Mouse (Mus musculus) retina, postnatal 7 days (tissue): ENCODE measurements around the gene Rsu1.
A peak's percentile ranks its signal among the peaks of the same experiment; 100 is the strongest.

ENCODE experiments used
- DNase-seq: peaks from one replicate; pipeline ENCODE4 v3.0.0-alpha.2; 2012; ENCODE audit warnings: low read depth, low spot score

The Rsu1 gene

DNA sequence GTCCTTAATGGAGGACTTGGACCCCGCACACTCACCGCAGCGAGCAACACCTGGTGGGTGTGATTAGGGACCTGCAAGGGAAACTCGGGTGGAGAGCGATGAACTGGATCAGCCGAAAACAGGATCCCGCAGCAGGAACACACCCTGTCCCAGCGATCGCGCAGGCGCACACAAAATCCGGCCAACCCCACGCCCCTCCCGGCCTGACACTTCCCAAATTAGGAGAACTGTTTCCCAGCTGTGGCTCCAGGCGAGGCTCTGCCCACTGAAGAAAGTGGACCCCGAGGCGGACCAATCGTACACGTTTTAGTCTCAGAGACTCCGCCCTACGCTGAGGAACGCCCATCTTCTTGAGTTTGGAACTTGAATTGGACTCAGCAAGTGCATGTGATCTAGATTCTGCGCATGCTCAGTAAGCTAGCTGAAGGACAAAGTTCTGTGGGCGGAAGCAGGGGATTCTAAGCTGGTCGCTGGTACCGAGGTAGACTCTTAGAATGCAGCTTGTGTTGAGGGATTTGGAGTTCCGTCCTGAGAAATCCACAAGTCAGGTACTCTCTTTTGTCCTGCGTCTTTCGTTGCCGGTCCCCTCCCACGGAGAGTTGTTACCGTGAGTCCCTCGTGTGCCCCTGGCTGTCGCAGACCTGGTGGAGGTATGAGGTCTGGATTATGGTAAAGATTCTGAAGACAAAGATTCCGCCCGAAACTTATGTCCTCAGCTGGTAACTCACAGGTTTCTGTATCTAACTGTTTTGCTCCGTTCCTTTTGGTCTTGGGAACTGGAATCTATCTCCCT lies at the start of gene Rsu1:
Gene Rsu1 (minus strand): TSS at position 251 of the 793 bp plus-strand sequence.
- DNase-seq = peak; percentile 96

DNA sequence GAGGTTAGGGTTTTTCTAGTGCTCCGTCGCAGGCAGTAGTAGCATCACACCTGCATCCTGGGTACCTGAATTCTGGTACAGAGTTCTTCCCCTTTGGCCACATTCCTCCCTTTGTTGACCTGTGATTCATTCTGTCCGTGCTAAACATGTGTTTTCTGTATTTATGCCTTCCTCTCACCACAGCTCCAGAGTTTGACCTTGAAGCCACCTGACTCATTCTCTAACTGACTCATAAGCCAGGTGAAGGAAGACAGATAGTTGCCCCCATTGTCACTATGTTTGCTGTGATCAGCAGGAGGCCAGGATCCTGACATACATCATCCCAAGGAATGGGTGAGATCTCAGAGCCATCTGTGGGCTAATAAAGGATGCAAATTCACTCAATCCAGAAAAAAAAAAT lies 32.2 kb upstream of the Rsu1 start:
- no peak for DNase-seq

DNA sequence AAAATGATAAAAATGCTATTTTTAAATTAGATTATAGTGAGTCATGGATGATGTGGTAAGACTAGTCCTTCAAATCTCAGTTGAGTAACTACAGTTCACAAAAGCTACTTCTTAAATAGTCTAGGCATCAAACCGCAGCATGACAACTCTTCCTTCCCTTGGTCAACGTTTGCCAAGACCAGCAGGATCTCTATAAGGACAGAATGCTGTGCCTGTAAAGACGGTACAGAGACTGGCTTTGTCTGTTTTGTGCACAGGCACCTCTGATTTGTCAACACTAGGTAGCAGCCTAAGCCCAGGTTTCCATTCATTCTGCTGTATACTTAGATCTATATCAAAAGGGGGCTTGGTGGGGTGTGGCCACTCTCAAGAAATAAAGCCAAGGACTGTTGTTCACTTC lies 27.8 kb upstream of the Rsu1 start:
- no peak for DNase-seq

DNA sequence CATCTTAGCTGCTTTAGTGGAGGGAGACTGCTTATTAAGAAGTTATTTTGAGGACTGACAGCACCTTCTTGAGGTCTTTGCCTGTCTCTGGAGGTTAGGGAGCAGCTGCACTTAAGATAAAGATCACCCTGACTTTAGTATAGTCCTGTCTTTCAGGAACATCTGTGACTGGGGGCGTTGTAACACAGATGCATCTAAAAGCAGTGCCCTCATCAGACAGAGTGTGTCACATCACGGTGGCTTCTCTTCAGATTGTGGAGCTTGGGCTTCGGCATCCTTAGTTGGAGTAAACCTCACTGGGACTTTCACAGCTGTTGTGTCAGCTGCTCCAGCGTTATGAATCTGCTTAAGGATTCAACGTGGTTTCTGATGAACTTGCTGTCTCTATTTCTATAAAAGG lies 26.5 kb upstream of the Rsu1 start:
- DNase-seq = no peak

DNA sequence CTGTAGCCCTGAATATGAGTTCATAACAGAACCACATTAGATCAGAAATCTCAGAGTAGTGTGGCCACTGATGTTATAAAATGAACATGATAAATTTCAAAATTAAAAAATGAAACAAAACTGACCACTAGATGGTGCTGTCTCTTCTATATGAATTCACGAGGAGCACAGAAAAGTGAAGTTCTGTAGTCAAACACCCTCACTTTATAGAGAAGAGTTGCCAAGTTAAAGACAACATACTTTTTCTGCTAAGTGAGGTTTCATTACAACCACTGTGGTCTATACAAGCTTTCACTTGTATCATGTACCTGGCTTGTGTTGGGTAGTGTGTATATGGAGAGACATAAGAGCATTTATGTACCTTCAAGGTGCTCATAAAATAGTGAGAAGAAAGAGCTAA lies 19.4 kb upstream of the Rsu1 start:
- peak; percentile 16 for DNase-seq

DNA sequence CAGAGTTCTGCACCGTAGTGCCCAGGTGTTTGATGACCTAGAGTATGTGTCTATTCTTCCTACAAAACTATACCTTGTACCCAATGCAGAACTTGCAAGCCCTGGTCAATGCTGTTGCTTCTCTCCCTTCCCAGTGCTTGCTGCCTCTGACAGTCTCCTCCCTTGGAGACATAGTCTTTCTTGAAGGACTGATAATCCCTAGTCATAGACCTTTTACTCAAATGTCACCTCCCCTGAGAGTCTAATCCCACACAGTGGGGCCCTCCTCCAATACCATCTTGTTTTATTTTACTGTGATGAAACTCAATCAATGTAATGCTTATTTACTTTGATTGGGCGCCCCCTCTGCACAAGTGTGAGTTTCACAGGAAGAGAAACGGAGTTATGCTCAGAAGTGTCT lies 18.9 kb upstream of the Rsu1 start:
- DNase-seq = no peak

DNA sequence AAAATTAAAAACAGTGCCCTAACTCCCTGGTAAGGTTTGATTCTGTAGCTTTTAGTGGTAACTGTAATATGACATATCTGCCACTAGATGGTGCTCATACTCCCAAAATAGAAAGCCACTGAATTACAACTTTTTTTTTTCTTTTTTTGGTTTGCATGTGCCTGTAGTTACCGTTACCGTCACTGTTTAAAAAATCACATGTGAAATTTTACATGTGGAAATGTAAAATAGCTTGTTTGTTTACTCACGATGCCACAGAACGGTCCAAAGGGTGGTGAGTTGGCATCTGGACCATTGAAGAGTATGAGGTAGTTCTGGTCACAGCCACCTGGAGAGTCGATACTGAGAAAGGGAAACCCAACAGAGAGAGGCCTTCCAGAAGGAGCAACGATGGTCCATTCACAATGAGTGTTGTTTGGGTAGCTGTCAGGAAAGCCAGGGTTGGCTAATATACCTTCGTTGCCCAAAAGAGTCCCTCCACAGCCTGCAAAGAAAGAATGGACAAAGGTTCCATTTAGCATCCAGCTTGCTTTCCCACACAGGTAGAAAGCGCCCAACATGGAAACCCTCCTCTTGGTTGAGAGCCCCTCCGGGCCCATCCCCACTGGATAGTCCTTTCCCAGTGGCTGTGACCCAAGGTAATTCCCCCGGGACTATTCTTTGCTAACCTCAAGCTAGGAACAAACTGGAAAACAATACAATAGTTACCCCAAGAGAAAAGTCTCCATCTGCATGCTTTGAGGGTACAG lies 7.1 kb upstream of the Rsu1 start:
- DNase-seq = no peak

DNA sequence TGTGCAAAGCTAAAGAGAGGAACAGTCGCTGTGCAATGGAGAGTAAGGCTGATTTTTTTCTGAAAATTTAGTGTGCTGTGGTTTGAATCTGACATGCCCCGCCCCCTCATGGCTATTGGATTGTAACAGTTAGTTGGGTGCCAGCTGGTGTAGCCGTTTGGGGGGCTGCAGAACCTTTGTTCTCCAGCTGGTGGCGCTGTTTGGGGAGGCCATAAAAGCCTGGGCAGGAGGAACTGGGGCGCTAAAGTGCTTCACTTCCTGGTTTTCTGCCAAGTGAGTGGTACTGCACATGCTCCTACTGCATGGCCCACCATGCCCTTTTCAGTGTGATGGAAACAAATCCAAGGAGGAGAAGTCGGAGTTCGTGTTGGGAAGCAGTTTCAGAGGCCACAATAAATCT lies 4.7 kb upstream of the Rsu1 start:
- no peak for DNase-seq

DNA sequence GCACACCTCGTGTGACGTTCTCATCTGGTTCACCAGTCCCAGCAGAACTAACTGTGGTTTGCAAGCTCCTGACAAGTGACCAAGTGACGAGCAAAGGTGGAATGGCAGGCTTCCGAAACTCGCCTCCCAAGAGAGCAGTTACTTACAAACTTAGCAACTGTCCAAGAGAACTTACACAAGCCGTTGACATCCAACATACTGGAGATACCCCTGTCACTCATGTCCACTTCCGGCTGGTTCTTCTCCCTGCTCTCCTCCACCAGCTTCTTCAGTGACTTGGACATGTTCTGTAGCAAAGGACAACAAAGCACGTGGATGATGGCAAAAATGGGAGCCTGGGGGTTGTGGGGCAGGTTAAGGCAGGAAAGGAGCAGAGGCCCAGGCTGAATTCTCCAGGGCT lies 479 bp downstream of the Rsu1 start:
- no peak for DNase-seq

DNA sequence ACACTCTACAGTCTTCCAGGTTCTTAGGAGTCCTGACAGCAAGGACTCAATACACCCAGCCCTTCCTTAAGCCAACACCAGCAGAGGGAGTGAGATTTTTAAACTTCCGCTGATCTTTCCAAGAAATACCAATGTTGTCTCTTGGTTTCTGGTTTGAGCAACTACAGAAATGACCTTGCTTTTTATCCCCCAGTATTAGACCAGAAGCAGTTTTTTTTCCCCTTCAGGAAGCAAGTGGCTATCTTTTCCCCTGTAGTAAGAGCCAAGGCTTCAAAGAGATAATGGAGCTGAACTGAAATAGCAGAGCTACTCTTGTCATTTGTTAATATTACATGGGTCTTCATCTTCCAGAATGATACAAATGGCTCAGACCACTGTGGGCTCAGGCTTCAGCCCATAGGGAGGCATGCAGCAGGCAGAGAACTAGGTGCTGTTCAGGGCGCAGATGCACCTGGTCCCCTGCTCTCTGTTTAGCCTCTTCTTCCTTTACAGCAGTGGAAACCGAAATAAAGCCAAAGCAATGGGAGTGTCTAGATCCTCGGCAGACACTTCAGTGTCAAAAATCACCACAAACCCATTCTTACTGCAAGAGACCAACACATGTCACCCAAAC lies 2.4 kb downstream of the Rsu1 start:
- no peak for DNase-seq

DNA sequence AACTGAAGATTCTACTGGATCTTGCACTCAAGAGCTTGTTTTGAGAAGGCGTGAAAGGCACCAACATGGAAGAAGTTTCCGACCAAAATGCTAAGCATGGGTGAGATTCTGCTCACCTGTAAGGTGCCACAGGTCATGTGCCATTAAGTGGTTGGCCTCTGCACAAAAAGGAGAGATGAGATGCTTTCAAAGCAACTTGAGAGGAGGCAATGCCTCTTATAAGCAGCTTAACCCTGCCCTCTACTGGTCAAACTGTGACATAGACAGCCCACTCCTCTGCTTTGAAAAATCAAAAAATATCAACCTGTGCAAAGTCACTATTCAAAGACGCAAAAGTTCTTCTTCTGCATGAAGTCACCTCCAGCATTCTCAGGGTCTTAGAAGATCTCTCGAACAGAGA lies 6.3 kb downstream of the Rsu1 start:
- peak; percentile 32 for DNase-seq

DNA sequence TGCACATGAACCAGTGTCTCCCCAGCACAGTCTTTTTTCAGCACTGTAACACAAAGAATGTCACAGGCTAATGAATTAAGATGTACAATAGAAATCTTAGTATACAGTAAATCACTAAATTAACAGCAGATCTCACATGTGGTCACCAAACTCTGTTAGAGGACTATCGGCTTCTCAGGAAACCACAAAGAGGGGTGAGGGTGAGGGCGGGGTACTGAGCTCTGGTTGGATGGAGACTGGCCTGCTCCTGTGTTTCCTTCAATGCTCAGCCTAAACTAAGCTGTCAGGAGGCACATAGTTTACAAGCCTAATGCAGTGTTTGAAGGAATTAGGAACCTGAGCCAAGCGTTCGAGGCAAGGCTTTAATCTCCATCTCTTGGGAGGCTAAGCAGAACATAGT lies 8.1 kb downstream of the Rsu1 start:
- DNase-seq = no peak

DNA sequence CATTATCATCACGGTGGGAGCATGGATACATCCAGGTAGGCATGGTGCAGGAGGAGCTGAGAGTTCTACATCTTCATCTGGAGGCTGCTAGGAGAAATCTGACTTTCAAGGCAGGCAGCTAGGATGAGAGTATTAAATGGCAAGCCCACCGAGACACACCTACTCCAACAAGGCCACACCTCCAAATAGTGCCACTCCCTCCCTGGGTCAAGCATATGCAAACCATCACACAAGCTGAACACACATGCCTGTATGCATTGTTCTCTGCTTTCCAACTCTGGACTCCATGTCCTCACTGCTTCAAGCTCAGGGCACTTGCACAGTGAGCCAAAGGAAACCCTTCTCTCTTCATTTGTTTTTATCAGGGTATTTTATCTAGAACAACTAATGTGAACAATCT lies 12.6 kb downstream of the Rsu1 start:
- no peak for DNase-seq

DNA sequence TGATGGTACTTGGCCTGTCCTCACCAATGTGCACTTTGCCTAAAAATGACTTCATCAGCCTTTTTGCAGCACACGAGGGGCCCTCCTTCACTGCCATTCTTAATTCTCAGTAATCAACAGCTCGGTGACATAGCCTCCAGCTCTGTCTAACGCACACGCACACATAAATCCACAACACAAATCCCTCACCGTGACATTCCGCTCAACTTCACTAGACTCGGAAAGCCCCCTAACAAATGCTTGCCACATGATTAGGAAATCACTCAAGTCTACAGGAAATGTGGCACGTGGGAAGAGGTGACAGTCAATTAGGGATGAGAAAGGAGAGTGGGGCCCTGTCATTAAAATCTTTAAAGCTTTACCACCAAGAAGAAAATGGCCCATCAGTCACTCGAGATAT lies 30.5 kb downstream of the Rsu1 start:
- DNase-seq = no peak

DNA sequence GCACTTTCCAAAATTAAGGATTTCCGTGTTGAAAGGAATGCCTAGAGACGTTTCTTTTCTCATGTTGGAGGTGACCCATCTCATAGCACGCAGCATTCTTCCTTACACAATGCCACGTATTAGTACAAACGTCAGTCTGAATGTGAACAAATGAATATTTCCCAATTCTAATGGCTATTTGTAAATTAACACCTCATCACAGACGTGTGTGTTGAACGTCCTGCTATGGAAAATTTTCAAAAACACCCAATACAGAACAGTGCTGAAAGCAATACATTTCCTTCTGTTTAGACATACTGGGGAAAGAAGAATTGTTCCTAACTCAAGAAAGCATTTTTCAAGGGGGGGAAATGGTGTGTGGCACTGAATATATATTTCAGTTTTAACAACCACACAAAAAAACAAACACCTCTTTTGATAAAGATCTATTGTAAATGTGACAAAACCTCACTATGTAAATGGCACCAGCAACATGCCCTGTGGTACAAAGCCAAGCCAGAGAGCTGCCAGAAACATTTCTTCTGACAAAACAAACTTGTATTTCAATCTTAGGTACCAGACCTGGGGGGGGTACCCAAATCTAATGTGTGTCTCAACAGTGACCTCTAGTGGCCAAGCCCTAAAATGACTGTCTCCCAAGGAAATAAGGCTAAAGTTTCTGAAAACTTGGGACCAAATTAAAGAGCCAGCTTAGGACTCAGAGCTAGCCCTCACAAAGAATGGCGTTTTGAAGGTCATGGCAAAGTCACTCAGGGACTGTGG lies 33.9 kb downstream of the Rsu1 start:
- DNase-seq = peak; percentile 48

DNA sequence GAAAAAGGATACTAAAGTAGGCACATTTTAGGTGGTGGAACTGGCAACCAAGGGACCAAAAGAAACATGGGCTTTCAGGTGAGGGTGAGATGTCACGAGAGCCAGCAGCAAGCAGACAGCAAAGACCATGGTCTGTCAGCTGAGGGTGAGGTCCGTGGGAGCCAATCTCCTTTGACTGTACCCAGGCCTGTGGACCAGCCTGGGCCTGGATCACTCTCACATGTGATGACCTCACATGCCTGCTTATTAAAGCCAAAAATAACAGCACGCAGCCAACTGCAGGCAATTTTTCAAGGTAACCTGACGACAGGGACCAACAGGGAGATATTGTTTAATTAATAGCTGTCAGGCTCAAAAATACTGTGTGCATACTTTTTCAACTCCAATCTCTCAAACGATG lies 35.5 kb downstream of the Rsu1 start:
- no peak for DNase-seq

DNA sequence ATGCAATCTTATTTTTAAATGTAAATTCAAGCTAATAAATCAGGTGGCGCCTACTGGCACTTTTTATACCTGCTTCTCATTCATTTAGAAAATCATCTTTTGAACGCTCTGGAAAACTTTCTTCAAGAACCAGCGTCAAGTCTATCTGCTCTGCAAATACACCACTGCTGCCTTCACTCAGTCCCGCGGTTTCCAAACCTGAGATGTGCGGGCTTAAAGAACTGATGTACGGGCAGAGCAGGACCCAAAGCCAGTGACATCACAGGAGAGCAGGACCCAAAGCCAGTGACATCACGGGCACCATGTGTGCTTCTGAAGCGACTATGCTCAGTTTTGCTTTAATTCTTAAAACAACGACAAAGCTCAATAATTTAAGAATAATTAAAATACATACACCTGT lies 36.4 kb downstream of the Rsu1 start:
- no peak for DNase-seq

DNA sequence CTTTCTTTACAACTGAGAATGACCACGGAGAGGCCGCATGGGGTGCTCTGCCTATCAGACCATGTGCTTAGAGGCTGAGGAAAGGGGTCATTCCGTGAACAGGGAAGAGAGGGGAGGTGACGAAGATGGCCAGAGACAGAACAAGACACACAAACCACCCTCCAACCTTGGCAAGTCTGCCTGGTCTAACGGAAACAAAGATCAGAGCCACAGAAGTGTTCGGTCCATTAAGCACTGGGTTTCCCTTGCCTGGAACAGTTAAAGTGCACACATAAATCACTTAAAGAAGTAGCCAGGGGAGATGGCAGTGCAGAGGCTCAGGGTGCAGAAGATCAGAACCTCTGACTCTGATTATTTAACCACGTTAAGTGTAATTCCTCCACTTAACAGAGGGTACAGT lies 37.3 kb downstream of the Rsu1 start:
- no peak for DNase-seq

DNA sequence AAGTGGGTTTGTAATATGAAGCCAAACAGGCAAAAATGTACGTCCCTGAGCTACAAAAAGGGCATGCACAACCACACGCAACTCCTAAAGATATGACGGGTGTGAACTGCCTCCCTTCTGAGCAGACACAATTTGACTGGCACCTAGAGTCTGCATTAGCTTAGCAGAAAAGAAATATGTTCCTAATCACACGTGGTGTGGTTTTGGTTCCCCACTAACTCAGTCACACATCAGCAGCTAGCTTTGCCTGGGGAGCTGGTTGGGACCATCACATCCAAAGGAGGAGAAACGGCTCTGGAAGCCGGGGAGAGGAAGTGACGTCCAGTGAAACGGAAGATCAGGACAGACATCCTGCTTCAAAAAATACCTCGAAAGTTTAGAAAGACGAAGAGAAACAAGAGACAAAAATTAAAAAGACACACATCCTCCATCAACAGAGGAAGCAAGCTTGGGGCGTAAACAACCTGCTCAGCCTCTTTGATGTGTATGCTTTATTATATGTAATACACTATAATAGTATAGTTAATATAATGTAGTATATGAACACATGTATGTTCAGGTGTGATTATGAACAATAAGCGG lies 37.9 kb downstream of the Rsu1 start:
- DNase-seq = no peak

DNA sequence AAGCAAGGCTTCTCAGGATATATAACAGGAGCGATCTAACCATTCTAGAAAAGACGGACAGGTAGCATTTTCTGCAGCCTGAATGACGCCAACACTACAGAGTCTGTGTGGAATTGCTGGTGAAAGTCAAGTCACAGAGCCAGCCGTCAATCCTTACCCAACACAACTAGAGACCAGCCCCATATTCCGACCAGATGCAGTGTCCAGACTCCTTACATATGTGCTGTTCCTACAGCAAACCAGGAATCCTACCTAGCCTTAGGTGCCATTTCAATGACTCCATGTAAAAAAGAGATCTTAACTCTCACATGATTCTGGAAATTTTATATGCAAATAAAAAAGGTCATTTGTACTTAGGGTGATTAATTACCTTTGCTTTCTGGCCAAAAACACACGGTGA lies 38.9 kb downstream of the Rsu1 start:
- no peak for DNase-seq

DNA sequence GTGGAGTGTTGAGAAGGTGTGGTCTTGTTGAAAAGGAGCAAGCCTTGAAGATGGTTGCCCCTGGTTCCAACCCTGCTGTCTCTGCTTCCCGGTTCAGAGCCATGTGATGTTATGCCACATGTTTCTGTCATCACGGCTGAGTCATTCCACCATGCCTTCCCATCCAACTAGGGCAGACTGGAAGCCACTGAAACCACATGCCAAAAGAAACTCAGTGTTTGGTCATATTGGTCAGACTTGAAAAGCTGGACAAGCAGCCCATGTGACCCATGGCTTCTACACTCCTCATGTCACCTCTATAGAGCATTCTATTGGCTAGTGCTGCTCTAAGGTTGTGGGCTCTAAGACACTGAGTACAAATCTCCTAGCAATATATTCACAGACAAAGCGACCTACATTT lies 41.5 kb downstream of the Rsu1 start:
- no peak for DNase-seq

DNA sequence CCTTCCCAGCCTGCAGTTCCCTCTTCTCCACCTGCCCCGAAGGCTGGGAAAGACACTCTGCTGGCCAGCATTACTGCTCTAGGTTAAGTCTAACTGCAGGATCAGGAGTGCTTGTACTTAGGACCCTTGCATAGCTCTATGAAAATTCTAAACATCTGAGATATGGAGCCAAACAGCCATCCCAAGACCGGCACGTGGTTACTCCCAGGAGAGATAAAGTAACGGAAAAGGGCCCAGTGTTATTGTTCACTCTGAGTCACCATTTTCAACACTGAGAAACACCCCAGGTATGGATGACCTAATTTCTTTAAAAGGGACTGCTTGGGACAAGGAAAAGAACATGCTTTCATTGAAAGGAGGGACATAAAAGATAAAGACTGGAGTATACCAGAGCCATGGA lies 45.2 kb downstream of the Rsu1 start:
- no peak for DNase-seq
